Mouse (Mus musculus): ENCODE data around the gene Il17d. TPM values are rescaled to one million over a fixed set of nuclear protein-coding genes. Genes with fewer than 3 reads are reported as not detected.

Gene Il17d
- total RNA-seq, 2 experiments from 2014 or later: 1.4 to 1.6 TPM

GRCm38 (mm10) chr14:57534961-57535360 is 10.4 kb downstream of the Il17d start:
- peak; percentile 68 for DNase-seq (ENCODE audit: low spot score)

GRCm38 (mm10) chr14:57535646-57536045 is 11.1 kb downstream of the Il17d start:
- peak; percentile 37 for DNase-seq (ENCODE audit: low spot score)

GRCm38 (mm10) chr14:57536820-57537219 is 12.2 kb downstream of the Il17d start:
- DNase-seq (ENCODE audit: low spot score): no peak

GRCm38 (mm10) chr14:57537261-57538015 is 12.9 kb downstream of the Il17d start:
- no peak for DNase-seq (ENCODE audit: low spot score)

GRCm38 (mm10) chr14:57540683-57541082 is 16.1 kb downstream of the Il17d start:
- DNase-seq (ENCODE audit: low spot score): no peak

GRCm38 (mm10) chr14:57542231-57542630 is 17.7 kb downstream of the Il17d start:
- no peak for DNase-seq (ENCODE audit: low spot score)

GRCm38 (mm10) chr14:57543420-57544039 is 19.0 kb downstream of the Il17d start:
- no peak for DNase-seq (ENCODE audit: low spot score)

- DNase-seq (ENCODE audit: low spot score): no peak
Measured at GRCm38 (mm10) chr14:57545526-57545925, 20.9 kb downstream of the Il17d start.

GRCm38 (mm10) chr14:57546131-57546530 is 21.6 kb downstream of the Il17d start:
- no peak for DNase-seq (ENCODE audit: low spot score)

GRCm38 (mm10) chr14:57546557-57547021 is 22.0 kb downstream of the Il17d start:
- peak; percentile 37 for DNase-seq (ENCODE audit: low spot score)

GRCm38 (mm10) chr14:57547062-57547461 is 22.5 kb downstream of the Il17d start:
- no peak for DNase-seq (ENCODE audit: low spot score)

GRCm38 (mm10) chr14:57552945-57553344 is 28.4 kb downstream of the Il17d start:
- no peak for DNase-seq (ENCODE audit: low spot score)

- no peak for DNase-seq (ENCODE audit: low spot score)
Measured at GRCm38 (mm10) chr14:57554434-57554833, 29.9 kb downstream of the Il17d start.

- DNase-seq (ENCODE audit: low spot score): peak; percentile 56
Measured at GRCm38 (mm10) chr14:57555471-57556070, 31.0 kb downstream of the Il17d start.

GRCm38 (mm10) chr14:57556922-57557321 is 32.3 kb downstream of the Il17d start:
- DNase-seq (ENCODE audit: low spot score): no peak

GRCm38 (mm10) chr14:57565626-57566025 is 41.0 kb downstream of the Il17d start:
- no peak for DNase-seq (ENCODE audit: low spot score)

GRCm38 (mm10) chr14:57571155-57572133 is 46.9 kb downstream of the Il17d start, which contains the start of gene Eef1akmt1:
TSS of gene Eef1akmt1 (minus strand) at chr14:57571612.
- peak; percentile 96 for DNase-seq (ENCODE audit: low spot score)

- no peak for DNase-seq (ENCODE audit: low spot score)
Measured at GRCm38 (mm10) chr14:57574792-57575587, 50.4 kb downstream of the Il17d start.

- no peak for DNase-seq (ENCODE audit: low spot score)
Measured at GRCm38 (mm10) chr14:57576364-57577060, 51.9 kb downstream of the Il17d start.

GRCm38 (mm10) chr14:57591830-57592229 is 67.3 kb downstream of the Il17d start:
- DNase-seq (ENCODE audit: low spot score): no peak

All from gastrocnemius, adult 18-20 months (tissue).